Mouse (Mus musculus) lung, embryonic 14.5 days (tissue): ENCODE measurements around the gene Lbp. TPM values are rescaled to one million over a fixed set of nuclear protein-coding genes. Genes with fewer than 3 reads are reported as not detected.

Experiments
- ATAC-seq: fragments of 200-750 bp; cut with Nextera tagmentation; 2 replicates; pipeline ENCODE4 v1.8.0; 2017; ENCODE audit warnings: mild to moderate bottlenecking, moderate TSS enrichment, moderate library complexity; ENCODE audit not compliant: insufficient read depth
- DNase-seq: peaks from one replicate; pipeline ENCODE4 v3.0.0-alpha.2; 2015
- H3K27ac ChIP-seq: fragments of 300-500 bp; sonication (generic); 2 replicates; pipeline ENCODE4 v1.5.1; 2014; ENCODE audit warnings: low read depth, mild to moderate bottlenecking, moderate library complexity
- H3K27me3 ChIP-seq: fragments of 300-500 bp; sonication (generic); 2 replicates; pipeline ENCODE4 v1.6.1; 2014; ENCODE audit warnings: low read length, control low read depth; ENCODE audit not compliant: insufficient read depth
- H3K36me3 ChIP-seq: fragments of 300-500 bp; sonication (generic); 2 replicates; pipeline ENCODE4 v1.6.1; 2014; ENCODE audit warnings: control low read depth; ENCODE audit not compliant: insufficient read depth
- H3K4me1 ChIP-seq: fragments of 300-500 bp; sonication (generic); 2 replicates; pipeline ENCODE4 v1.6.1; 2014; ENCODE audit warnings: antibody characterized with exemption, control low read depth; ENCODE audit not compliant: insufficient read depth
- H3K4me2 ChIP-seq: fragments of 300-500 bp; sonication (generic); 2 replicates; pipeline ENCODE4 v1.6.1; 2014; ENCODE audit warnings: mild to moderate bottlenecking
- H3K4me3 ChIP-seq: fragments of 300-500 bp; sonication (generic); 2 replicates; pipeline ENCODE4 v1.5.1; 2014; ENCODE audit warnings: low read depth, low read length
- H3K9ac ChIP-seq: fragments of 300-500 bp; sonication (generic); 2 replicates; pipeline ENCODE4 v1.6.1; 2014
- H3K9me3 ChIP-seq: fragments of 300-500 bp; sonication (generic); 2 replicates; pipeline ENCODE4 v1.6.1; 2016; ENCODE audit warnings: low read depth, low read length, control low read depth
- CTCF ChIP-seq: IDR thresholded peaks from 2 replicates; pipeline ENCODE4 v1.5.1; 2016; ENCODE audit warnings: antibody characterized with exemption, low read depth
- WGBS: fragments of 180-500 bp; shearing (Covaris S2); extraction: QIAGEN DNeasy Blood & Tissue Kit; methylation state at CpG from one replicate; pipeline ENCODE4 v1.1.7; 2014; 5-methylcytosine and 5-hydroxymethylcytosine counted together
- polyA plus RNA-seq: library from polyadenylated mRNA; unstranded; fragments of >200 nt; fragmentation: Nextera tagmentation; extraction: Ambion mirVana; gene quantifications from 2 replicates; pipeline ENCODE4 v1.2.1, GENCODE M21; 2014

The Lbp gene
- 8.3 and 9.9 TPM in 2 replicates for polyA plus RNA-seq

GRCm38 (mm10) chr2:158305948-158306695, at the start of gene Lbp:
Gene Lbp, plus strand, starts transcription at chr2:158306493.
- peak within 1 kb of the TSS; percentile 11; the same call in 1 of the 2 replicates for H3K4me3 ChIP-seq
- H3K36me3 ChIP-seq, result no peaks in the 10 kb centered on the region
- 0 out of 2 replicates have a peak, but pooled peaks cover 3% of the 10 kb centered on the region for H3K9me3 ChIP-seq
- no peaks in the 10 kb centered on the region for H3K27me3 ChIP-seq
- H3K4me2 ChIP-seq, result peak within 1 kb of the TSS; percentile 43
- peak; percentile 83 for ATAC-seq
- TF ChIP-seq CTCF, result no peak
- H3K9ac ChIP-seq, result peak within 1 kb of the TSS; percentile 29
- 10% methylated on average over 13 of the region's 13 CpGs for WGBS
- H3K27ac ChIP-seq, result peak within 1 kb of the TSS; percentile 63
- DNase-seq, result peak; percentile 70
- H3K4me1 ChIP-seq, result peaks cover 12% of the 10 kb centered on the region; the same call in 1 of the 2 replicates

GRCm38 (mm10) chr2:158256894-158257293, 49.4 kb upstream of the Lbp start:
- Histone ChIP-seq H3K9ac (no peak overlapping the region), H3K9me3 (no peaks in the 10 kb centered on the region), H3K36me3 (no peaks in the 10 kb centered on the region), H3K4me2 (peak overlapping the region; percentile 11; the same call in 1 of the 2 replicates), H3K27me3 (no peaks in the 10 kb centered on the region), H3K27ac (peak overlapping the region; percentile 42; the same call in 1 of the 2 replicates), H3K4me3 (no peak overlapping the region), H3K4me1 (peaks cover 11% of the 10 kb centered on the region)
- 7% methylated on average over 5 of the region's 5 CpGs for WGBS
- ATAC-seq (peak; percentile 64), DNase-seq (peak; percentile 67)
- no peak for TF ChIP-seq CTCF

- H3K9ac ChIP-seq, result no peak within 1 kb of the TSS
- TF ChIP-seq CTCF, result no peak
- no peaks in the 10 kb centered on the region for H3K36me3 ChIP-seq
- ATAC-seq (no peak), DNase-seq (no peak)
- peaks cover 11% of the 10 kb centered on the region for H3K4me1 ChIP-seq
- WGBS, result 48% methylated on average over 18 of the region's 18 CpGs
- H3K27me3 ChIP-seq, result no peaks in the 10 kb centered on the region
- peak within 1 kb of the TSS; percentile 42; the same call in 1 of the 2 replicates for H3K27ac ChIP-seq
- H3K4me2 ChIP-seq, result peak within 1 kb of the TSS; percentile 33; the same call in 1 of the 2 replicates
- no peaks in the 10 kb centered on the region for H3K9me3 ChIP-seq
- no peak within 1 kb of the TSS for H3K4me3 ChIP-seq
Measured at GRCm38 (mm10) chr2:158258005-158258418, 48.3 kb upstream of the Lbp start, which contains the start of gene Bpi. Gene Bpi, plus strand, starts transcription at chr2:158258094.

DNA sequence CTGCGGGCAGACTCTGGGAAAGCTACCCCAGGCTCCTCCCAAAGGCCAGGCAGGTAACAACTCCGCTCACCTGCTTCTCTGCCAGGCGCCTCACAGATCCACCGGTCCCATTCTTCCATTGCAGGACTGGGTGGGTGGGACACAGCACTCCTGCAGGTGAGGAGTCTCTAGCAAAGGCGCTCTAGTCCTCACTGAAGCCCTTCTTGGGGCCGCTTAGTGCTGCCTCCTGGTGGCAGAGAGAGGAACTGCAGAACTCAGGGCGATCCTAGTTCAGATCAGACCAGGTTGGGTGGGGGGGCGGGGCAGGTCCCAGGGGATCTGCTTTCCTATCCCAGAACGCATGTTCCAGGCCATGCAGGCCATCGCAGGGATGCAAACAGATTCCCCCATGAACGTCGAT, 47.5 kb upstream of the Lbp start:
- no peak overlapping the region for H3K4me3 ChIP-seq
- H3K36me3 ChIP-seq, result no peaks in the 10 kb centered on the region
- ATAC-seq (peak; percentile 64; the same call in 1 of the 2 replicates), DNase-seq (peak; percentile 88)
- no peak overlapping the region for H3K9ac ChIP-seq
- H3K27me3 ChIP-seq, result no peaks in the 10 kb centered on the region
- no peak overlapping the region for H3K27ac ChIP-seq
- no peaks in the 10 kb centered on the region for H3K9me3 ChIP-seq
- TF ChIP-seq CTCF, result peak; percentile 88
- peak overlapping the region; percentile 33; the same call in 1 of the 2 replicates for H3K4me2 ChIP-seq
- 12% methylated on average over 12 of the region's 12 CpGs for WGBS
- peaks cover 11% of the 10 kb centered on the region for H3K4me1 ChIP-seq

GRCm38 (mm10) chr2:158259498-158259897, 46.8 kb upstream of the Lbp start:
- Histone ChIP-seq H3K27me3 (no peaks in the 10 kb centered on the region), H3K9me3 (no peaks in the 10 kb centered on the region), H3K36me3 (no peaks in the 10 kb centered on the region), H3K27ac (no peak overlapping the region), H3K4me3 (no peak overlapping the region), H3K4me1 (peaks cover 11% of the 10 kb centered on the region), H3K4me2 (no peak overlapping the region), H3K9ac (no peak overlapping the region)
- ATAC-seq (no peak), DNase-seq (no peak)
- 70% methylated on average over 8 of the region's 8 CpGs for WGBS
- no peak for TF ChIP-seq CTCF

GRCm38 (mm10) chr2:158264877-158265276, 41.4 kb upstream of the Lbp start:
- no peaks in the 10 kb centered on the region for H3K9me3 ChIP-seq
- ATAC-seq (no peak), DNase-seq (no peak)
- no peaks in the 10 kb centered on the region for H3K36me3 ChIP-seq
- H3K27ac ChIP-seq, result no peak overlapping the region
- 74% methylated on average over 3 of the region's 3 CpGs for WGBS
- H3K27me3 ChIP-seq, result no peaks in the 10 kb centered on the region
- TF ChIP-seq CTCF, result no peak
- no peaks in the 10 kb centered on the region for H3K4me1 ChIP-seq
- no peak overlapping the region for H3K4me3 ChIP-seq
- no peak overlapping the region for H3K4me2 ChIP-seq
- no peak overlapping the region for H3K9ac ChIP-seq

- DNase-seq (no peak), ATAC-seq (no peak)
- Histone ChIP-seq H3K36me3 (no peaks in the 10 kb centered on the region), H3K4me2 (no peak overlapping the region), H3K27me3 (no peaks in the 10 kb centered on the region), H3K9ac (no peak overlapping the region), H3K4me1 (no peaks in the 10 kb centered on the region), H3K27ac (no peak overlapping the region), H3K4me3 (no peak overlapping the region), H3K9me3 (no peaks in the 10 kb centered on the region)
- 77% methylated on average over 8 of the region's 8 CpGs for WGBS
- TF ChIP-seq CTCF, result no peak
Measured at GRCm38 (mm10) chr2:158270017-158270416, 36.3 kb upstream of the Lbp start.
